In genomic region chr11:87568255-87568953, GRCm38 (mm10) we compare ENCODE assay signal across 8 mouse cellular contexts. TPM values are rescaled to one million over a fixed set of nuclear protein-coding genes. Genes with fewer than 3 reads are reported as not detected.
DNase-seq lines count a peak whose midpoint lies in the region; ATAC-seq and TF ChIP-seq lines count a peak whose summit lies in the region.

Sept4 (plus strand) TSS chr11:87568903.

- no peak for ATAC-seq in embryonic facial prominence, embryonic 15.5 days (ENCODE audit: insufficient number of reproducible peaks, low FRiP score, low TSS enrichment, low read depth)
- no peak for ATAC-seq in limb, embryonic 14.5 days (ENCODE audit: low FRiP score, low read depth)
- ATAC-seq in megakaryocyte progenitor cell, adult 5-6 weeks (replicated peaks; ENCODE audit: poor library complexity), result no peak

- no peak within 1 kb of the TSS for H3K4me2 ChIP-seq in embryonic facial prominence, embryonic 15.5 days (replicated peaks)
- H3K4me2 ChIP-seq in limb, embryonic 14.5 days (replicated peaks; ENCODE audit: low read depth, low read length, severe bottlenecking), result no peak within 1 kb of the TSS

- no peak within 1 kb of the TSS for H3K4me3 ChIP-seq in liver, adult 2 months (ENCODE audit: insufficient read depth, low read depth, low read length)
- no peak within 1 kb of the TSS for H3K4me3 ChIP-seq in embryonic facial prominence, embryonic 15.5 days (replicated peaks)
- H3K4me3 ChIP-seq in limb, embryonic 14.5 days (replicated peaks; ENCODE audit: low read length), result no peak within 1 kb of the TSS

- no peak within 1 kb of the TSS for H3K9ac ChIP-seq in liver, adult 2 months (ENCODE audit: low read depth, low read length)
- no peak within 1 kb of the TSS for H3K9ac ChIP-seq in embryonic facial prominence, embryonic 15.5 days
- H3K9ac ChIP-seq in limb, embryonic 14.5 days (ENCODE audit: low read depth, low read length, severe bottlenecking), result no peak within 1 kb of the TSS

- H3K27me3 ChIP-seq in liver, adult 2 months (ENCODE audit: control insufficient read depth, insufficient read depth, low read length), result no peaks in the 10 kb centered on the region
- no peaks in the 10 kb centered on the region for H3K27me3 ChIP-seq in embryonic facial prominence, embryonic 15.5 days
- no peaks in the 10 kb centered on the region for H3K27me3 ChIP-seq in limb, embryonic 14.5 days (ENCODE audit: control insufficient read depth, insufficient read depth, low read length)

- no peak for TF ChIP-seq POLR2A in liver, adult 2 months (IDR thresholded peaks at IDR 0.05; ENCODE audit: extremely low read depth, insufficient read depth, low read length)
- TF ChIP-seq POLR2A in limb, embryonic 14.5 days (IDR thresholded peaks at IDR 0.05; ENCODE audit: borderline replicate concordance, extremely low read depth, insufficient read depth, insufficient read length), result no peak

- H3K79me2 ChIP-seq in liver, adult 2 months (ENCODE audit: control insufficient read depth, insufficient read depth, low read length), result no peaks in the 10 kb centered on the region

- WGBS in liver, adult 2 months, result 70% methylated on average over 7 of the region's 7 CpGs
- WGBS in embryonic facial prominence, embryonic 15.5 days, result 68% methylated on average over 7 of the region's 7 CpGs
- 79% methylated on average over 7 of the region's 7 CpGs for WGBS in limb, embryonic 14.5 days

- TF ChIP-seq CTCF in liver, adult 2 months (IDR thresholded peaks at IDR 0.05; ENCODE audit: low read depth, low read length), result no peak

- no peaks in the 10 kb centered on the region for H3K4me1 ChIP-seq in liver, adult 2 months (ENCODE audit: control insufficient read depth, insufficient read depth, low read length)
- H3K4me1 ChIP-seq in embryonic facial prominence, embryonic 15.5 days, result peaks cover 10% of the 10 kb centered on the region
- no peaks in the 10 kb centered on the region for H3K4me1 ChIP-seq in limb, embryonic 14.5 days (ENCODE audit: control insufficient read depth, insufficient read depth, low read length)

- no peaks in the 10 kb centered on the region for H3K9me3 ChIP-seq in embryonic facial prominence, embryonic 15.5 days (replicated peaks)
- H3K9me3 ChIP-seq in limb, embryonic 14.5 days (ENCODE audit: control insufficient read depth, low read length), result no peaks in the 10 kb centered on the region

- H3K27ac ChIP-seq in liver, adult 2 months (replicated peaks; ENCODE audit: insufficient read depth, low read depth, low read length), result no peak within 1 kb of the TSS
- H3K27ac ChIP-seq in embryonic facial prominence, embryonic 15.5 days (replicated peaks), result 0 out of 2 replicates have a peak within 1 kb of the TSS, but pooled peaks have one; percentile 7
- H3K27ac ChIP-seq in limb, embryonic 14.5 days (replicated peaks; ENCODE audit: low read depth, low read length), result no peak within 1 kb of the TSS

- intact Hi-C loops in heart, postnatal 36 days (cut with DNase I), result no loop called here

- DNase-seq in liver, adult 2 months (ENCODE audit: extremely low read depth, low read depth, low spot score), result no peak
- DNase-seq in liver, result no peak
- DNase-seq in heart, postnatal 36 days, result no peak
- DNase-seq in limb, embryonic 14.5 days (ENCODE audit: low spot score), result no peak
- DNase-seq in T-cell, adult 2 months (ENCODE audit: low spot score), result no peak
- no peak for DNase-seq in frontal cortex, postnatal 25 days (ENCODE audit: low spot score in 2 of 2)

- H3K36me3 ChIP-seq in liver, adult 2 months (ENCODE audit: control insufficient read depth, insufficient read depth, low read length), result no peaks in the 10 kb centered on the region
- H3K36me3 ChIP-seq in embryonic facial prominence, embryonic 15.5 days, result no peaks in the 10 kb centered on the region
- H3K36me3 ChIP-seq in limb, embryonic 14.5 days (ENCODE audit: control insufficient read depth, insufficient read depth, low read length), result no peaks in the 10 kb centered on the region

RNA-seq across cellular contexts. Expression of gene Sept4, which starts in this region (rescaled TPM):
- total RNA-seq in liver, adult 2 months (2014; rRNA removed), result 10.8 and 11.5 TPM in 2 replicates
- 10.8 and 11.7 TPM in 2 replicates for polyA plus RNA-seq in liver, adult 2 months (2012; rRNA removed)
- 33.0 and 37.9 TPM in 2 replicates for polyA plus RNA-seq in embryonic facial prominence, embryonic 15.5 days (2015; fragmentation: Nextera tagmentation; extraction: Ambion mirVana)
- 10 to 100 TPM; 41.8 to 45.8 TPM for total RNA-seq in heart, postnatal 36 days (2021)
- polyA plus RNA-seq in limb, embryonic 14.5 days (2012; rRNA removed), result 20.4 and 25.8 TPM in 2 replicates
- 20.5 and 25.7 TPM in 2 replicates for polyA plus RNA-seq in limb, embryonic 14.5 days (2014; fragmentation: Nextera tagmentation; extraction: Ambion mirVana)
- total RNA-seq in megakaryocyte progenitor cell, adult 5-6 weeks (2015), result 1.6 and 2.7 TPM in 2 replicates
- total RNA-seq in megakaryocyte progenitor cell, adult 5-6 weeks (2017), result 1.5 and 4.8 TPM in 2 replicates
